Mouse (Mus musculus) embryonic facial prominence, embryonic 11.5 days (tissue): ENCODE measurements at regions not wholly inside any gene's neighbourhood (a gene's known extent, or its start where the extent isn't known, plus 50 kb on each side); places are given as distances from the start of the nearest gene placed in this dataset.

ENCODE experiments used
- ATAC-seq: fragments of 200-750 bp; cut with Nextera tagmentation; replicated peaks from 2 replicates; pipeline ENCODE4 v1.8.0; 2017; ENCODE audit warnings: low read depth; ENCODE audit not compliant: insufficient number of reproducible peaks, low FRiP score, low TSS enrichment
- DNase-seq: peaks from one replicate; pipeline ENCODE4 v3.0.0-alpha.2; 2015; ENCODE audit warnings: low spot score
- H3K27ac ChIP-seq: fragments of 300-500 bp; sonication (generic); replicated peaks from 2 replicates; pipeline ENCODE4 v1.5.1; 2014; ENCODE audit warnings: mild to moderate bottlenecking, low read depth, low read length, control low read depth
- H3K27me3 ChIP-seq: fragments of 300-500 bp; sonication (generic); 2 replicates; pipeline ENCODE4 v1.6.1; 2014; ENCODE audit warnings: mild to moderate bottlenecking, low read length, moderate library complexity, mixed read lengths; ENCODE audit not compliant: control insufficient read depth, insufficient read depth
- H3K36me3 ChIP-seq: fragments of 300-500 bp; sonication (generic); replicated peaks from 2 replicates; pipeline ENCODE4 v1.6.1; 2014; ENCODE audit warnings: low read depth, mild to moderate bottlenecking, low read length, moderate library complexity, mixed read lengths; ENCODE audit not compliant: control insufficient read depth, insufficient read depth
- H3K4me1 ChIP-seq: fragments of 300-500 bp; sonication (generic); 2 replicates; pipeline ENCODE4 v1.6.1; 2014; ENCODE audit warnings: low read length, mixed read lengths; ENCODE audit not compliant: control insufficient read depth, insufficient read depth
- H3K4me2 ChIP-seq: fragments of 300-500 bp; sonication (generic); 2 replicates; pipeline ENCODE4 v1.6.1; 2014; ENCODE audit warnings: low read depth, mild to moderate bottlenecking, control low read depth, low read length, moderate library complexity
- H3K4me3 ChIP-seq: fragments of 300-500 bp; sonication (generic); 2 replicates; pipeline ENCODE4 v1.5.1; 2014; ENCODE audit warnings: low read depth, low read length, control low read depth
- H3K9ac ChIP-seq: fragments of 300-500 bp; sonication (generic); replicated peaks from 2 replicates; pipeline ENCODE4 v1.6.1; 2014; ENCODE audit warnings: mild to moderate bottlenecking, control low read depth, low read length
- H3K9me3 ChIP-seq: fragments of 300-500 bp; sonication (generic); replicated peaks from 2 replicates; pipeline ENCODE4 v1.6.1; 2016; ENCODE audit warnings: mild to moderate bottlenecking, low read length, inconsistent platforms, mixed read lengths; ENCODE audit not compliant: control insufficient read depth
- WGBS: fragments of 180-500 bp; shearing (Covaris S2); extraction: QIAGEN DNeasy Blood & Tissue Kit; methylation state at CpG from one replicate; pipeline ENCODE4 v1.1.7; 2014; 5-methylcytosine and 5-hydroxymethylcytosine counted together

DNA sequence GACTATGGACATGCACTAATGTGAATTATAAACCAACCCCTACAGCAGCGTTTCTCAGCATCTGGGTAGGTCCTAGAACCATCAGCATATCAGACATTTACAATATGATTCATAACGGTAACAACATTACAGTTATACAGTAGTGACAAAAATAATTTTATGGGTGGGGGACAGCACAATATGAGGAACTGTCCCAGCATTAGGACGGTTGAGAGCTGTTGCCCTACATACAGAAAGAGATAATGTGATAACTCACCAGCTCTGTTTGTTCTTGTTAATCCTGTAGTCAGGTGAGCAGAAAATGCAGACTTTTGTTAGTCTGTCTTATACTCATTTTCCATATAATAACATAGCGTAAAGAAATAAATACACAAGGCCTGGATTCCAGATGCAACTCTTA, 319.1 kb downstream of the Elavl2 start:
- 85% methylated on average over 4 of the region's 4 CpGs for WGBS
- Histone ChIP-seq H3K27ac (no peak overlapping the region), H3K4me3 (no peak overlapping the region), H3K27me3 (no peaks in the 10 kb centered on the region), H3K9me3 (no peaks in the 10 kb centered on the region), H3K4me2 (no peak overlapping the region), H3K9ac (no peak overlapping the region), H3K36me3 (no peaks in the 10 kb centered on the region), H3K4me1 (no peaks in the 10 kb centered on the region)
- ATAC-seq, result no peak
- DNase-seq, result no peak

DNA sequence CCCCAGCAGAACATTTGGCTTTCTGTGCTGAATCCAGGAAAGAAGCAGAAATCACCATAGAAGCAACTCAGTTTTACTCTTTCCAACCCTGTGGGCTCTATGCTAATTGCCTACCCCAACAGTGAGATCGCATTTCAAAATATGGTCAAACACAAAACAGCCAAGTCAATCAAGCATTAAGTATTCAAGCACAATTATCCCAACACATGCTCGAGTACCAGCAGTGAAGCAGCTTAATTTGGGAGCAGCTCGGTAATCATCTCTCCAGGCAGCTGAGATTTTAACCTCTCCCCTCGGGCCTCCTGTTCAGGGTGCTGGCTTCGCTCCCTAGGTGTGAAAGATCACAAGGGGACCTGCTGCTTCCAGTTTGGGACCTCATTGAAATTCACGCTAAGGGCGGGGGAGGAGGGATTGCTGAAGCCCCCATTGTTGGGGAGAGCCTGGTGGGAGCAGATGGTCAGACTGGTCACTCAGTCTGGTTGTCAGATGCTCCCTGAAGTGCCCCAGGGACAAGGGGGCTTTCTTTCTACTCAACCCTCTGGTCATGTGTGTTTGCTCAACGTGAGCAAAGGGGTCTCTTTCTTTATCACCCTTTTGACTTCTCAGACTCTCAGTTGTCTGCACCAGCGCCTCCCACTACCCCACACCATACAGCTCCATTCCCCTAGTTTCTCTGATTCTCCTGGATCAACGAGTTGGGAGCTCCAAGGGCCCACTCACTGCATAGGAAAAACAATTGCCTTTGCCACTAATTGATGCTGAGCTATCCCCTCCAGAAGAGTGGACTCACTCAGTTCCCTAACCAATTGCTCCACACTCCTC, 319.8 kb downstream of the Elavl2 start:
- H3K27me3 ChIP-seq, result no peaks in the 10 kb centered on the region
- no peaks in the 10 kb centered on the region for H3K36me3 ChIP-seq
- H3K4me2 ChIP-seq, result no peak overlapping the region
- WGBS, result 17% methylated on average over 10 of the region's 10 CpGs
- H3K4me3 ChIP-seq, result no peak overlapping the region
- no peaks in the 10 kb centered on the region for H3K4me1 ChIP-seq
- DNase-seq (peak; percentile 26), ATAC-seq (peak; percentile 83)
- no peaks in the 10 kb centered on the region for H3K9me3 ChIP-seq
- no peak overlapping the region for H3K27ac ChIP-seq
- H3K9ac ChIP-seq, result no peak overlapping the region

- Histone ChIP-seq H3K27me3 (no peaks in the 10 kb centered on the region), H3K36me3 (no peaks in the 10 kb centered on the region), H3K9me3 (no peaks in the 10 kb centered on the region), H3K4me1 (no peaks in the 10 kb centered on the region), H3K9ac (no peak overlapping the region), H3K27ac (no peak overlapping the region), H3K4me3 (no peak overlapping the region), H3K4me2 (no peak overlapping the region)
- DNase-seq (no peak), ATAC-seq (no peak)
- WGBS, result 92% methylated on average over 2 of the region's 2 CpGs
These were observed 329.3 kb downstream of the Elavl2 start for GRCm38 (mm10) chr4:91071263-91071662.

DNA sequence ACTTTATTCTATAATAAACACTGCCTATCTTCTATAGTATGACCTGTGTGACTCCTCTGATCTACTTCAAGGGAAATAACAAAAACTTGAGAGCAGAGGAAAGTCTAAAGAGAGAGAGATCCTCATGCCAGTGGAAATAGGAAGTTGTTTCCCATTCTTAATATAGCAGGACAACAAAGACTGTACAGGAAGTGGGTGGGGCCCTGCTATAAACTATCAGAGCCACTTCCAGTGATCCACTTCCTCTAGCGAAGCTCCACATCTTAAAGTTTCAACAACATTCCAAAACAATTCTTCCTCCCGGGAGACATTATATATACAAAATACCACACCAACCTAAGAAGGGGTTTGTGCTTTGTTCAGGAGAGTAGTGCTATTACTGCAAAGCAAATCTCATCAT, 339.7 kb downstream of the Elavl2 start:
- ATAC-seq (no peak), DNase-seq (no peak)
- 77% methylated on average over 2 of the region's 2 CpGs for WGBS
- no peaks in the 10 kb centered on the region for H3K9me3 ChIP-seq
- no peaks in the 10 kb centered on the region for H3K27me3 ChIP-seq
- no peak overlapping the region for H3K27ac ChIP-seq
- H3K4me1 ChIP-seq, result no peaks in the 10 kb centered on the region
- H3K9ac ChIP-seq, result no peak overlapping the region
- no peak overlapping the region for H3K4me3 ChIP-seq
- H3K4me2 ChIP-seq, result no peak overlapping the region
- no peaks in the 10 kb centered on the region for H3K36me3 ChIP-seq

DNA sequence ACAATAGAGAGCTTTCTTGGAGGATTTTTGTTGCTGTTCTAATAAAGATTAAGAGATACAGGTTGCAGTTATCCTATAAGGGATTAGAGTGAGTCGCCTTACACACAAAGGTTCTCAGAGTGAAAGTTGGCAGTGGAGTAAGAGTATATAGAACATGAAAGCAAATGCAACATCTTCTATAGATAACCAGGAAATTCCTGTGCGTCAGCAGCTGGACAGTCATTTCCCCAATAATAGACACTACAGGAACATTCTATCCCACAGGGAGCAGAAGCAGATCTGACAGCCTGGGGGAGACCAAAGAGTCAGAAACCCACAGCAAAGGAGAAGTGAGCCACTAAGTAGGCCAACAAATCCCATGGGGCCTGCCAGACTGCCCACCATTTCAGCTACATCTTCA, 348.7 kb downstream of the Elavl2 start:
- 76% methylated on average over 2 of the region's 2 CpGs for WGBS

DNA sequence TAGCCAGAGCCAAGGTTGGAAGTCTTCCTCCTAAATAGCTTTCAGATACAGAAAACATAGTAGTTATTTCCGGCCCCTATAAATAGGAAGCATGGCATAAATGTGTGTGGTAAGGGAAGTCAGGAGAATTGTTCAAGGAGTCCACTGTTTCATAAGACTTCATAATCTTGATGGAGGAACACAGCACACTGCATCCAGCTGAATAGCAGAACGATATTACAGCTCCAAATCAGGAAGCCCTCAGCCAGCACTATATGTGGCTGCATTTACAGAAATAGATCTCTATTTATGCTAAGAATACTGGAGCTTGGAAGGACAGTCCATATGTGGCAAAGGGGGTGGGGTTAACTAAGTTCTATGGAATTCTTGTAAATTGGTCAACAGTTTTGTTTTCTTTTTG, 371.1 kb downstream of the Elavl2 start:
- no peaks in the 10 kb centered on the region for H3K9me3 ChIP-seq
- H3K4me3 ChIP-seq, result no peak overlapping the region
- H3K4me2 ChIP-seq, result no peak overlapping the region
- no peaks in the 10 kb centered on the region for H3K27me3 ChIP-seq
- DNase-seq (no peak), ATAC-seq (no peak)
- no peak overlapping the region for H3K27ac ChIP-seq
- no peaks in the 10 kb centered on the region for H3K36me3 ChIP-seq
- H3K9ac ChIP-seq, result no peak overlapping the region
- 85% methylated on average over 2 of the region's 2 CpGs for WGBS
- H3K4me1 ChIP-seq, result no peaks in the 10 kb centered on the region

More for the DNA sequence above, 348.7 kb downstream of the Elavl2 start:
- H3K9ac ChIP-seq, result no peak overlapping the region
- no peaks in the 10 kb centered on the region for H3K27me3 ChIP-seq
- H3K4me2 ChIP-seq, result no peak overlapping the region
- no peak for DNase-seq
- H3K27ac ChIP-seq, result no peak overlapping the region
- H3K36me3 ChIP-seq, result no peaks in the 10 kb centered on the region
- ATAC-seq, result no peak
- H3K4me1 ChIP-seq, result no peaks in the 10 kb centered on the region
- H3K4me3 ChIP-seq, result no peak overlapping the region
- H3K9me3 ChIP-seq, result no peaks in the 10 kb centered on the region

DNA sequence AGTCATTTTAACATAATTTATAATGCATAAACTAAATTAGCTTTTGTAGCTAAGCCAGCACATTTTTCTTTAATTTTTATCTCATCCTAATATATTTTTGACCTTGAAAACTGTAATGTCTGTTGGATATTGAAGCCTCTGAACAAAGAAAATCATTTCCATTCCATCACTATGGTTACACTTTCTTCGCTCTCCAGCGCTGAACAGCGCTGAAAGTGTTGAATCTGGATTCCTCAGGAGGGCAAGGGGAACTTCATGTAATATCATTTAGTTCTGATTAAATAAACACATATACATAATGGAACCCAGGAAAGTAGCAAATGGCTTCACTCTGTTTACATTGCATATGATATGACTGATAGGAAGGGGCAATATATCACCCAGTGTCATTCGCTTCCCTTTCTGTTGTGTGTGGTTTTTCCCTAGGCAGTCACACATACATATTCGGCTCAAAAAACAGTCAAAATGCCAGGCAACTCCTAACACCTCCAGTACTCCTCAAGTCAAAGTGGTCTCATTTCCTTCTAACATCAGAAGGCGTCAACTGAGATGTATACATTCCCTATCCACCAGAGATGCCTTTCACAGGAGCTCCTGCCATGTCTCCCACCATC, 372.5 kb downstream of the Elavl2 start:
- Histone ChIP-seq H3K27ac (no peak overlapping the region), H3K9ac (no peak overlapping the region), H3K36me3 (no peaks in the 10 kb centered on the region), H3K27me3 (no peaks in the 10 kb centered on the region), H3K4me2 (no peak overlapping the region), H3K9me3 (no peaks in the 10 kb centered on the region), H3K4me3 (no peak overlapping the region), H3K4me1 (no peaks in the 10 kb centered on the region)
- 87% methylated on average over 6 of the region's 6 CpGs for WGBS
- ATAC-seq (no peak), DNase-seq (no peak)

DNA sequence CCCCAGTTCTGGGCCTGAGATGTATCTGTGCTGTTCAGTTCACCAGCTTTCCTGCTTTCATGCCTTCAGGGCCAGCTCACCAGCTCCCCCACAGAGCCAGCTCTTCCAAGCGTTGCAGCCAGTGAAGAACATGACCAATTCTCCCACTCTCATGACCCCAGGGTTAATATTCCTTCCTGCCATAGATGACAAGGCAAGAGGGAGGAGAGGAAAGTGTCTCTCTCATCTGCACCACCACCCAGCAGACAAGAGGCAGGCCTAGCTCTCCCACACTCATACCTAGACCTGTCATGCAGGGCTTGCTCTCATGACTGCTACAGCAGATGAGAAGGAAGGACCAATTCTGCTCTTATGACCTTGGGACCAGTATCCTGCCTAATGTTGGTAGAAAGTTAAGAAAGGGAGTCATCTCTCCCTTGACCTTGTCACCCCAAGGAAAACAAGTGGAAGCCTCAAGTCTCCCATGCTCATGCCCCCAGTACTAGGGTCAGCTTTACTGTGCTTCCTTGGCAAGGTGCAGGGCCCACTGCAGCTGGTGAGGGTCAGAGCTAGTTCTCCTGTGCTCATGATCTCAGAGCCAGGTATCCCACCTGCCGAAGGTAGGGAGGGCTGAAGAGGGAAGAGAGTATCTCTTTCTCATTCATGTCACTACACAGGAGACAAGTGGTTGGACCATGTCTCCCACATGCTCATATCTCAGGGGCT, 404.0 kb downstream of the Elavl2 start:
- Histone ChIP-seq H3K4me1 (no peaks in the 10 kb centered on the region), H3K27me3 (no peaks in the 10 kb centered on the region), H3K4me3 (no peak overlapping the region), H3K36me3 (no peaks in the 10 kb centered on the region), H3K9ac (no peak overlapping the region), H3K9me3 (no peaks in the 10 kb centered on the region), H3K4me2 (no peak overlapping the region), H3K27ac (no peak overlapping the region)
- no peak for DNase-seq
- 62% methylated on average over 2 of the region's 2 CpGs for WGBS
- no peak for ATAC-seq
